Comparison of ENCODE assay signal across 8 mouse cellular contexts in genomic region chr17:8802161-8802888, GRCm38 (mm10).
DNase-seq lines count a peak whose midpoint lies in the region; ATAC-seq and TF ChIP-seq lines count a peak whose summit lies in the region.

No protein-coding gene starts in this region.

- H3K4me3 ChIP-seq in spleen, adult 2 months (ENCODE audit: extremely low read depth, insufficient read depth, insufficient read length): peak overlapping the region; percentile 46; the same call in 1 of the 2 replicates
- peak overlapping the region; percentile 71 for H3K4me3 ChIP-seq in heart, embryonic 13.5 days
- peak overlapping the region; percentile 86 for H3K4me3 ChIP-seq in midbrain, embryonic 14.5 days (replicated peaks; ENCODE audit: low read depth, low read length)

- no peak for TF ChIP-seq CTCF in spleen, adult 2 months (IDR thresholded peaks at IDR 0.05; ENCODE audit: extremely low read depth, insufficient read depth, insufficient read length, insufficient replicate concordance)

- peaks cover 9% of the 10 kb centered on the region; the same call in 1 of the 2 replicates for H3K4me1 ChIP-seq in spleen, adult 2 months (ENCODE audit: control insufficient read depth, insufficient read depth, insufficient read length)
- peaks cover 27% of the 10 kb centered on the region for H3K4me1 ChIP-seq in heart, embryonic 13.5 days
- peaks cover 30% of the 10 kb centered on the region for H3K4me1 ChIP-seq in midbrain, embryonic 14.5 days (ENCODE audit: control insufficient read depth, insufficient read depth, low read length)

- no peak for DNase-seq in spleen, adult 2 months (ENCODE audit: low read depth in 1 of 2, low spot score in 2 of 2)
- DNase-seq in spleen, postnatal 36 days (ENCODE audit: low spot score in 2 of 2): no peak
- DNase-seq in kidney, postnatal 25 days: peak; percentile 38 to 59
- DNase-seq in midbrain, embryonic 14.5 days: peak; percentile 70
- no peak for DNase-seq in urinary bladder, postnatal 14 days (ENCODE audit: low spot score)
- DNase-seq in left cerebral cortex, adult 8-10 months (ENCODE audit: low spot score in 2 of 2): no peak

- H3K27ac ChIP-seq in spleen, adult 2 months (ENCODE audit: insufficient read depth, low read length): no peak overlapping the region
- no peak overlapping the region for H3K27ac ChIP-seq in heart, embryonic 13.5 days (replicated peaks)
- H3K27ac ChIP-seq in midbrain, embryonic 14.5 days (replicated peaks; ENCODE audit: low read depth, low read length): peak overlapping the region; percentile 91

- no peaks in the 10 kb centered on the region for H3K36me3 ChIP-seq in spleen, adult 2 months (ENCODE audit: control insufficient read depth, insufficient read depth, low read length)
- no peaks in the 10 kb centered on the region for H3K36me3 ChIP-seq in heart, embryonic 13.5 days
- H3K36me3 ChIP-seq in midbrain, embryonic 14.5 days (ENCODE audit: control insufficient read depth, insufficient read depth, low read length): no peaks in the 10 kb centered on the region

- H3K27me3 ChIP-seq in spleen, adult 2 months (ENCODE audit: control insufficient read depth, insufficient read depth, low read length): peaks cover 25% of the 10 kb centered on the region
- H3K27me3 ChIP-seq in heart, embryonic 13.5 days (replicated peaks): peaks cover 97% of the 10 kb centered on the region
- peaks cover 25% of the 10 kb centered on the region for H3K27me3 ChIP-seq in midbrain, embryonic 14.5 days (ENCODE audit: control insufficient read depth, insufficient read depth, low read length)

- H3K9me3 ChIP-seq in heart, embryonic 13.5 days: no peaks in the 10 kb centered on the region
- no peaks in the 10 kb centered on the region for H3K9me3 ChIP-seq in midbrain, embryonic 14.5 days (ENCODE audit: control insufficient read depth, low read length)

- 2% methylated on average over 33 of the region's 33 CpGs for WGBS in spleen, adult 2 months
- WGBS in heart, embryonic 13.5 days: under 1% methylated on average over 33 of the region's 33 CpGs
- under 1% methylated on average over 33 of the region's 33 CpGs for WGBS in midbrain, embryonic 14.5 days

- TF ChIP-seq POLR2A in spleen, adult 2 months (IDR thresholded peaks at IDR 0.05; ENCODE audit: low read depth, low read length): no peak

- 0 out of 2 replicates have a peak, but pooled peaks have one; percentile 12 for ATAC-seq in common myeloid progenitor, adult 5-6 weeks (replicated peaks; ENCODE audit: low read depth, poor library complexity, severe bottlenecking)
- no peak for ATAC-seq in heart, embryonic 13.5 days (ENCODE audit: extremely low read depth, insufficient number of reproducible peaks, low FRiP score, low TSS enrichment)
- ATAC-seq in midbrain, embryonic 14.5 days (ENCODE audit: low FRiP score, low TSS enrichment): peak; percentile 18; the same call in 1 of the 2 replicates

- H3K9ac ChIP-seq in heart, embryonic 13.5 days: peak overlapping the region; percentile 79
- H3K9ac ChIP-seq in midbrain, embryonic 14.5 days (replicated peaks; ENCODE audit: low read length): peak overlapping the region; percentile 92

- H3K4me2 ChIP-seq in heart, embryonic 13.5 days: peak overlapping the region; percentile 96
- peak overlapping the region; percentile 85 for H3K4me2 ChIP-seq in midbrain, embryonic 14.5 days (ENCODE audit: low read length)

Comparison
In these comparisons a context has a peak if more than half of its experiments do, and no peak if none do; other contexts are left out.
1. DNase-seq: peak in kidney, postnatal 25 days (2 of 2) and midbrain, embryonic 14.5 days (single experiment); none in spleen, adult 2 months (0 of 2), spleen, postnatal 36 days (0 of 2), urinary bladder, postnatal 14 days (single experiment) and left cerebral cortex, adult 8-10 months (0 of 2).
2. Peak in every context shown above with its lines, with median percentiles within 50 percentile points of each other: H3K4me3 ChIP-seq.